Mouse (Mus musculus): ENCODE results near the gene Col5a3. TPM values are rescaled to one million over a fixed set of nuclear protein-coding genes. Genes with fewer than 3 reads are reported as not detected.
A peak's percentile ranks its signal among the peaks of the same experiment; 100 is the strongest.

The Col5a3 gene
- total RNA-seq, 2 experiments from 2014 or later, result 1.7 to 1.8 TPM

DNA sequence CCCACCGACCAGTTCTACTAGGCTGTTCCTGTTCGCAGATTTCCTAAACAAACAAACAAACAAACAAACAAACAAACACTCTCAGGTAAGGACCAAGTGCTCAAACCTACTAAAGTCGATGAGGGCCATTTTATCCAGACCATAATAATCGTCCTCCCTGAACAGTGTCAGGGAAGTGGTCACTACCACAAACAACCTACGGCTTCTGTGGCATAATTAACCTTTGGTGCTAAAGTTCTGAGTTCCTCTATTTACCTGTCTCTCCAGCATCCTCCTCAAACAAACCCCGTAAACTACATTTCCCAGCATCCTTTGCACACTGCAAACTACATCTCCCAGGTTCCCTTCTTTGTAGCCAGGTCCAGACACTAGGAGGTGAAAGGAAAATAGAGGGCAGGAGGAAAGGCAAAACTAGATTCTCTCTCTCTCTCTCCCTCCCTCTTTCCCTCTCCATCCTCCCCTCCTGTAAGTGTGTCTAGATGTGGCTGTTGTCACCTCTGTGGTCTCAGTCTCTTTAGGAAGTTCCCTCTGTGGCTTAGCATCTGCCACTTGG is 63.3 kb downstream of the Col5a3 start:
- peak in 1 of 2 experiments; percentile 18 for DNase-seq (ENCODE audit: low spot score in 2 of 2)

DNA sequence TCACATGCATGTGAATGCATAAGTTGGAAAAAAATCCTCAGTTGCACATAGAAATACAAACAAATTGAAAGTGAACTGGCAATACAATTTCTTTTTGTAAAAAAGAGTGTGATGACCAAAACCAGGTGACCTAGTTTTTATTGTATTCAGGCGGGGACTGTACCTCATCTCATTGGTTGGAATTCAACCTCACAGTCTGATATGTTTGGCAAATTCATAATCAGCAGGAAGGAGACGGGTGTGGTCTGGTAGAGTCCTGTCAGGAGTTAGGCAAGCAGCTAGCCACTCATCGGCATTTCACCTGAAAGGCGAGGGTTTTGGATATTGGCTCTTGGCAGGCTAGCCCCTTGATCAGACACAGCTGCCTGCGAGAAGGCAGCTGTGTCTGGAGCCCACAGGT is 65.7 kb downstream of the Col5a3 start:
- no peak for DNase-seq (ENCODE audit: low spot score in 2 of 2)

DNA sequence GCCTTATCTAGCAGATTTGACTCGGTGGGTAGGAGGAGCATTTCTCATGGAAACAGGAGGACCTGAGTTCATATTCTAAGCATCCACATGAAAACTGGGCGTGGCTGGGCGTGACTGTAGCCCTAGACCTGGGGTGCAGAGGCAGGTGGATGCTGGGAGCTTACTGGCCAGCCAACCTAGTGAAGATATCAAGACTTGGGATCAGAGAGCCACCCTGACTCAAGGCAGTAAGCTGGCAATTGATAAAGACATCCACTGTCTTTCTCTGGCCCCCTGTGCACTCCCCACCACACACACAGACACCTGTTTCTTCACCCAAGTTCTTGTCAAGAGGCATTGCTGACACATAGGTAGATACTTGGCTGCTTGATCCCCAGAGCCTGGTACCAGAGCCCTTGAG is 66.3 kb downstream of the Col5a3 start:
- no peak for DNase-seq (ENCODE audit: low spot score in 2 of 2)

DNA sequence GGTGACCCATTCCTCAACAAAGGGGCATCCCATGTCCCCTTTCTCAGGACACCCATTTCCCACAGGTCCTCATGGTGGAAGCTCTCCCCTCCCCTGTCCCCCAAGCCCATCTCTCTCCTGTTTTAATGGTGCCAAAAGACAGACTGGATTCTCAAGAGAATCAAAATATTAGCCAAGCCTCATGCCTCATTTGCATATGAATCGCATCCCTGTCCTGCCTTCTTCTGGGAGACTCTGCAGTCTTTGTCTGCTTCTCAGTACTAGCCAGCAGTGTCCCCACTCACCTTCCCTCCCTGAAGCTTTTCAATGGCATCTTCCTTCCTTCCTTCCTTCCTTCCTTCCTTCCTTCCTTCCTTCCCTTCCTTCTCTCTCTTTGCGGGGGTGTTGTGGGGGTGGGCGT is 67.2 kb downstream of the Col5a3 start:
- no peak for DNase-seq (ENCODE audit: low spot score in 2 of 2)

DNA sequence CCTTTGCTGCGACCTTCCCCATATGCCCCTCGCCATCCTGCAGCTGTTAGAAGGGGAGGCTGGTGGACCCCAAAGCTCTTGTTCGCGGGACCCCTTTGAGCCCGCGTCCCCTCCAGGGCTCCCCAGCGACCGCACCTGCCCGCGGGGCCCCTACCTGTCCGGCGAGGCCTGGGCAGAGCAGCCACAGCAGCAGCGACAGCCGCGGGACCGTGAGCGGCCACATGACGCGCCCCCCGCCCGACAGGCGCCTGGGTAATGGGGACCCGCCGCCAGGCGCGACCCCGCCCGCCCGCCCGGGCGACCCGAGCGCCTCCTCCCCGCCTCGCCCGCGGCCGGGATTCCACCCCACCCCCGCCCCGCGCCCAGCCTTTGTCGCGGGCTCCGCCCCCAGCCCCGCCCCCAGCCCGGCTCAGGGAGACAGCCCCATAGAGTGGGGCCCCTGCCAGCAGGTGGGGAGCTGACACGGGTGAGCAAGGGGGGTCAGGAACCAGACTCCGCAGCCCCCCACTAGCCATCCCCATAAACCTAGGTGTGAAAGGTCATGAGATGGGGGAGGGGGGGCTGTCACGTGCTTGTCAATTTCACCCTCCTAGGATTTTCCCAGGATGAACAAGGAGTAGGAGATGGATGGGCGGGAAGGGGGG is 68.7 kb downstream of the Col5a3 start, which contains the start of gene Olfm2:
TSS of gene Olfm2 (minus strand) at position 333 of the 644 bp plus-strand sequence.
- DNase-seq (ENCODE audit: low spot score in 2 of 2), result no peak

DNA sequence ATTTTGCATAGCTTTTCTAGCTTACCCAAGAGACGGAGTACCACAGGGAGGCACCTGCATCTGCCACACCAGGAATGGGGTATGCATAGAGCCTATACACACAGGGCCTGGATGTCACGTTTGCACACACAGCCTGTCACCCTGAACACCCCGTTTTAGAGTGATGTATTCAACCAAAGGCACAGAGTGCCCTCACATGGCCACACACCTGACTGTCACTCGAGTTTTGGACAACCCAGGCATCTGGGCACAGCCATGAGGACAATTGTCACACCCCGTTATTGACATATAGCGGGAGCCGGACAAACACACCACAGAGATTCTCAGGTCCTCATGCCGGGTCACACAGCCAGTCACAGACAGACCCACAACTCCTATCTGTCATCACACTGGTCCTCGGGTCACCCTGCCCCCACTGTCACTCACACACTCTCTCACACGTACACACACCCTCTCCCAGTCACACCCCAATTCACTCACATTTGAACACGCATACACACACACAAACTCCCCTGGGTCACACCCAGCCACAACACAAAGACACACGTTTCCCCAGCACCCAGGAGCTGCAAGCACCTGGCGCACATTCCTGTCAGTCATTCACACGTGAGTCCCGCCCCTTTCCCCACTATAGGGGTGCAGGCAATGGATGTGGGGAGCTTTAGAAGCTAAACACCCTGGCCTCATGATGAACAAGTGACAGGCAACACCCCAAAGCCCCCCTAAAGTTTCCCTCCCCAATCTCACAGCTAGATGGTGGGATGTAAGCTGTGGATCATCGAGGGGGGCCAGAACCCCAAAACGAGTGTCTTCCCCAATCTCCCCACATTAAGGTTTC is 69.5 kb downstream of the Col5a3 start:
- no peak for DNase-seq (ENCODE audit: low spot score in 2 of 2)

DNA sequence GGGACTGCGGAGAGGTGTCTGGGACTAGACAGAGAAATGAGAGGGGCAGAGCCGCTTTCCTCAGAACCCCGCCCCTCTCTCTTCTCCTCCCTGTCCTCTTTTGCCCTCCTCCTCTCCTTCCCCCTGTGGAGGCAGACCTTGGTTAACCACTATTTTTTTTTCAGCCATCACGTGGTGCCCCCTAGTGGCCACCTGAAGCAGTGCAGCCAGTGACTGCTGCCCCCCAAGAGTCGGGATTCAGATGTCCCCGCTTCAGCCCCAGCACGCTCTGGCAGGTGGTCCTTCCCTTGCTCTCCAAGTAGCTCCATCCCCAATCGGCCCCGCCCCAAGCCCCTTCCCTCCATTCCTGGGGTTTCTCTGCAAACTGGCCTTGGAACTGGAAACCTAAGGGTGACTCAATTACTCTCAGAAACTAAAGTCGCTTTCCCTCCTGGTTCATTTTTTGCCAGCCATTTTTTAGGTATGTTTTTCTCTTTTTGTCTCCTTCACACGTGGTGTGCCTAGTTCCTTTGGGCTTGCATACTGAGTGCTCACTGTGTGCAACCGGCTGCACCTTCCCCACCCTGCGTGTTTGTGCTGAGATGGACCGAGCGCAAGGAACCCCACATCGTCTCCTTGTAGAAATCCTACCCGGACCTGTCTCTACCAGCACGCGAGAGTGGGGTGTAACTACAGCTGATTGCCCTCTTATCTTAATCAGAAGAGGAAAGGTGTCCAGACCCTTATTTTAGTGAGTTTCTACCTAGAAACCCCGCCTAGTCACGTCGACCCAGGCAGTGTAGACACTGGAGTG is 70.7 kb downstream of the Col5a3 start:
- DNase-seq (ENCODE audit: low spot score in 2 of 2), result peak in 1 of 2 experiments; percentile 49

DNA sequence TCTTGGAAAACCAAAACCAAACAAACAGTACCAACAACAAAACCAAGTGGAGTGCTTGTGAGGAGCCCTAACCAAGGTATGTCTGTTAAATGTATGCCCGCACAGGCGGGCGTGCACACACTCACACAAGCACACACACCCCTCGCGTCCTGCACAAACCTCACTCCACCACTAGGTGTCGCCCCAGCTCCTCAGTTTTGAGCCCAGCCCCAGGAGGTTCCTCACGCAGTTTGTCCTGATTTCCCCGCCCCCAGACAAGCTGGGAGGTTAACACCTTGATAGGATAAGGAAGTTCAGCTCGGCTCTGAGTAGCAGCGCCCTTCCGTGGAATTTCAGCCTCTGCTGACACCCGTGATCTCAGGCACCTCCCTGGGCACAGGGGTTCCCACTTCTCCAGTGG is 74.5 kb downstream of the Col5a3 start:
- peak; percentile 81 to 84 for DNase-seq (ENCODE audit: low spot score in 2 of 2)

DNA sequence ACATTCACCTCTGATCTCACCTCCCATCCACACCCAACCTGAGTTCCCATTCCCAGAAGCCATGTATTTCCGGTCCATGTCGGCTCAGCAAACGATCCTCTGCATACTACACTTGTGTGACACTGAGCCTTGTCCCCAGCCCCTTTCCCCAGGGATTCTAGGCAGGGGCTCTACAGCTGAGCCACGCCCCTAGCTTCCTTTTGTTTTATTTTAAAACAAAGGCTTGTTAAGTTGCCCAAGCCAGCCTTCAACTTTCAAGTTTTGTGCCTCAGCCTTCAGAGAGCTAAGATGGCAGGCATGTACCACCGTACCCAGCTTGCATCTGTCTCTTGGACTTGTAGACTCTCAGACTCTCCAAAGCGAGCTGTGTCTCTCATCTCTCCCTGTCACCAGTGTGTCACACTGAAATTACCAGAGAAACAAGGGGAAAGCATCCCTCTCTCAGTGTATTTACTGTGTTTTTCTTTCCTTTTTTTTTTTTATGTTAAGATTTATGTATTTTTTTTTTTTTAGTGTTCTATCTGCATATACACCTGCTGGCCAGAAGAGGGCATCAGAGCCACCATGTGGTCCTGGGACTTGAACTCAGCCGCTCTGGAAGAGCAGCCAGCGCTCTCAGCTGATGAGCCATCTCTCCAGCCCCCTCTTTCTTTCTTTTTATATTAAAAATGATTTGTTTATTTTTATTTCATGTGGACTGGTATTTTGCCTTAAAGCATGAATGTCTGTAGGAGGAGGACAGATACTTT is 76.4 kb downstream of the Col5a3 start:
- DNase-seq (ENCODE audit: low spot score in 2 of 2), result peak in 1 of 2 experiments; percentile 26

DNA sequence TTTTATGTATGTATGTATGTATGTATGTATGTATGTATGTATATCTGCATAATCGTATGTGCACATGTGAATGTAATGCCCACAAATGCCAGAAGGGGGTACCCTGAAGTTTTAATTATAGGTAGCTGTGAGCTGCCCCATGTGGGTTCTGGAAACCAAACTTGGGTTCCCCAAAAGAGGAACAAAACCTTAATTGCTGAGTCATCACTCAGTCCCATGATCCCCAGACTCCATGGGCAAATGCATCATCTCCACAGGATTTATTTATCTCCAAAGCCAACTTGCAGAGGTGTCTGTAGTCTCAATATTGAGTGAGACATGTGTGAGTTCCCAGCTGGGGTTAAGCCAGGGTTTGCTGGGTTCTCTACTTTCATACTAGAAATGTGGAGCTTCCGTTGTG is 77.6 kb downstream of the Col5a3 start:
- DNase-seq (ENCODE audit: low spot score in 2 of 2), result no peak

DNA sequence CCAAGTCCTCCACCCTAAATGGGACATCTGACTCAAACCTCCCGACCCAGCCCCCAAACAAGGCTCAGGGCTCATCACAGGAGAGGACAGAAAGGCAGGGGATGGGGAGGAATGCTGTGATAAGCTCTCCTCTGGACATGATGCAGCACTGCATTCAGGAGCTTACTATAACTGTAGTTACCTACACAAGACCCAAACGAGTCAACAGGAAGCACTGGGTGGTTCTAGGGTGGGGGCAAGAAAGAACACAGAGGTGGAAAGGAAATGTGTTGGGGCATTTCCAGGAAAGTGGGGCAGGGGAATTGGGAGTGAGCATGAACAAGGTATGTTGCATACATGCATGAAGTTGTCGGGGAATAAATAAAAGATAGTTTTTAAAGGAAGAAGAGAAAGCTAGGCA is 80.2 kb downstream of the Col5a3 start:
- no peak for DNase-seq (ENCODE audit: low spot score in 2 of 2)

DNA sequence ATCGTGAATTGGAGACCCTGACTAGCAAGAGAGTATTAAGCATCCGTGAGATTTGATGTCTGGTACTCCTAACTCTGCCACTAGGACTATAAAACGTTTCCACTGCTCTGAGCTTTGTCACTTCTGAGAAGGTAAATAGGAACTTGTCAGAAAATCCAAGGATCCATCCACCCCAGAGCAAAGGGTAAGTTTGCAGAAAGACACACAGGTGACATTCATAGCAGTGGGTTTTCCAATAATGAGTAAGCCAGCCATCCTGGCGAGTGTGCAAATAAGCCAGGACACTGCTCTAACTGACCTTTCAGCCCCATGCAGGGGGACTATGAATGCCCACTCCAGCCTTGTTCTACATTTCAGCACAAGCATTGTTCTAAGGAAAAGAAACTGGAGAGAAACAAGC is 83.1 kb downstream of the Col5a3 start:
- no peak for DNase-seq (ENCODE audit: low spot score in 2 of 2)

DNA sequence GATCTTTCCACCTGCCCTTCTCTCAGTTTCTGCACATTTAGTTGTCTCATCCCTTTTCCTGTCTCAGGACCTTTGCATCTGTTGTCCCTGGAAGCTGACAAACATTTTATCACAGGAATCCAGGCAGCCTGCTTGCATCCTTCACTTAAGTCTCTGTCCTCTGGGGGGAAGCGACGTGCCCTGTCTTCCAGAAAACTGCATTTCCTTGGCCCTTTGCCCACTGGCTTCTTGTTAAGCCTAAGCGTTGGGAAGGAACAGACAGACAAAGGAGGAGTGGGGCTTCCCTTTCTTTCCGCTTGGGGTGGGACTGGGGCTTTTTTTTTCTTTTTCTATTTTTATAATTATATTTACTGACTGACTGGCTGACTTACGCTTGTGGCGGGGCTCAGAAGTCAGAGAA is 85.4 kb downstream of the Col5a3 start:
- no peak for DNase-seq (ENCODE audit: low spot score in 2 of 2)

DNA sequence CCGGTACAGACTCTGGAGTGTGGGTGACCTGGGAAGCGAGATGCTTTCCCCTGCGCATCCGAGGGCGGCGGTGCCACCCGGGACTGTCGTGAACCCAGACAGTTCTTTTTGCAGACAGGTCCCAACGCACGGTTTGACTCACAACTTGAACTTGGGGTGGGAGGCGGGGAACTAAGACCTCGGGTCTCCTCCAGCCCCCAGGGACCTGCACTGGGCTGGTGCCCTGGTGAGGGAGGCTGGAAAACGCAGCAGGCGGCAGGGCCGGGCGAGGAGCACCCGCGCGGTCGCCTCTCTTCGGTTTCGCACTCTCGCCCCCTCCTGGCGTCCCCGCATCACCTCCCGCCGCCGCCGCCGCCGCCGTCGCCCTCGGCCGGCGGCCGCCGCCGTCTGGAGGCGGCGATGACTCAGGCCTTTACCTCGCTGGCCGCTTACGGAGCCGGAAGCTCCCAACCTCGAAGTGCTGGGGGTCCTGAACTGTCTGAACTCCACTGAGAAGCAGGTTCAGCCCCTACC is 87.2 kb downstream of the Col5a3 start:
- peak; percentile 44 to 47 for DNase-seq (ENCODE audit: low spot score in 2 of 2)

DNA sequence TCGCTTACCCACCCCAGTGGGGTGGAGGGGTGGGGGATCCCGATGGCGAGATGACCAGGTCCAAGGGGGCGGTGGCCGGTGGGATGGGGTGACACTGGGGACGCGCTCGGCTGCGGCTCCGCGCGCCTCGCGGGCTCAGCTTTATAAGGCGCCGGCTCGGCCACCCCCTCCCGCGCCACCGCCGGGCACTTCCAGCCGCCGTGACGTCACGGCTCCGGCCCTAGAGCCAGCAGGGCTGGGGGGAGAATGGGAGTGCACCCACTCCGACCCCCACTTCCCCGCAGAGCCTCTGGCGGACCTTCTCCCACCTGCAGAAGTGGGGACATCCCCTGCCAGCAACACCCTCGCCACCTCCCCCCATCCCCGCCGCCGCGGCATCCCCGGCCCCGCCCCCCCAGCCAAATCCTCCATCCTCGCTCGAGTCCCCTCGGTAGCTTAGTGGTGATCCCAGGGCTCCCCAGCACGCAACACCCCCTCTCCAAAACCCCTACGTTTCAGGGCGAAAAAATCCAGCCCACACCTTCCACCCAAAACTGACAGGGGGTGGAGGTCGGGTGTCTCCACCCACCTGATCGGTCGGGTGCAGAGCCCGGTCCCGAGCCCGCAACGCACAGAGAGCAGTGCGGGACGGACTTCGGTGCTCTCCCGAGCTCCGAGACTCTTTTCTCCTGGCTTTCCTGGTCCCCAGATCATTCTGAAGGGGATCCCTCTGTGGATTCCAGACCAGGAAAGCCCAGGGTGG is 87.8 kb downstream of the Col5a3 start:
- peak; percentile 50 to 59 for DNase-seq (ENCODE audit: low spot score in 2 of 2)

DNA sequence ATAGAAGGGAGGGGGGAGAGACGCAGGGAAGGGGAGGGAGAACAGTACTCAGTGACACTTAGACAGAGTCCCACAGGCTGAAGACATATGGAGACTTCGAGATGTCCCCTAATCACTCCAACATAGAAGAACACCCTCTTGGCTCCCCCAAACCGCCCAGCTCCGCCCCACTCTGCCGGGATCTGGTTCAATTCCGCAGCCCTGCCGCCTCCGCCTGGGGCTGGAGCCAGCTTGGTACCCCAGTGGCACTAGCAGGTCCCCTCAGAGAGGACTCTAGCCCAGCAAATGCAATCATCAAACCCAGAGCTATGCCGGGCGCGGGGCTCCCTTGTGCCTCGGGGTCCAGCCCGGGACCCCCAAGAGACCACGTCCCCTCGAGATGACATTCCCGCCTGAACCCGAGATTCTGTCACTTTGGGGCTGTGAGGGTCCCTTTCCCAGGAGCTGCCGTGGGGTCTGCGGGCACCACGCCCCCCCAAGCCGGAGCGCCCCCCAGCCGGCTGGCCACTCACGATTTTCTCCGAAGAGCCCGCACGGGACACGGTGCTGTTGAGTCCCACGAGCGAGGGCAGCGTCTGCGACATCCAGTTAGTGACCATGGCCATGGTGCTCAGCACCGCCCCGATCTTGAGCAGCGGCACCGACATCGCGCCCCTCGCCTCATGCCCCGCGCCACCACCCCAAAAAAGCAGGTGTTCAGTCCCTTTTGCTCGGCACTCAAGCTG is 88.6 kb downstream of the Col5a3 start:
- DNase-seq (ENCODE audit: low spot score in 2 of 2), result peak; percentile 56 to 64

DNA sequence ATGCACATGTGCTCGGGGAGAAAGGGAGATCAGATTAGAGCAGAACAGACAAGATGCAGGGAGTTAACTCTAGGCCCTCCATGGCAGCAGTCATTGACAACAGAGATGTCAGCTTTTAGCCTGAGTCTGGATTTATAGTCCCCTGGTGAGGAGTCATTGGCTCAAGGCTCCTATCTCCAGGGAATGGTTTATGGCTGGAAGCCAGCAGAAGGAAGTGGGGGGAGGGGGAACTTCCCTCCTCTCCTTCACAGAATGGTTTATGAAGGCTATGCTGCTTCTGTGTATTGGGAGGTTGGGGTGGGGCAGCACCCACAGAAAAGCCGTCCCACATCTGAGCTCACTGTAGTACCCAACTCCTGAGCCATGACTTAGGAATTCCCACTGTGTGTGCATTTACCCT is 93.3 kb downstream of the Col5a3 start:
- DNase-seq (ENCODE audit: low spot score in 2 of 2), result no peak

Measured in left cerebral cortex, adult 18-20 months (tissue).